Mouse (Mus musculus) lung, adult 2 months (tissue): Measurements from ENCODE around the gene Ccdc83. TPM values are rescaled to one million over a fixed set of nuclear protein-coding genes. Genes with fewer than 3 reads are reported as not detected.

ENCODE experiments used
- DNase-seq: peaks from one replicate; pipeline ENCODE4 v3.0.0; 2022
- H3K4me1 ChIP-seq: fragments of 200-500 bp; 2 replicates; pipeline ENCODE4 v1.6.1; 2011; ENCODE audit warnings: low read length; ENCODE audit not compliant: control insufficient read depth, insufficient read depth
- H3K4me3 ChIP-seq: fragments of 200-500 bp; replicated peaks from 2 replicates; pipeline ENCODE3; 2011; ENCODE audit warnings: low read depth, mild to moderate bottlenecking, control low read depth, low read length; ENCODE audit errors: extremely low read depth
- CTCF ChIP-seq: fragments of 200-500 bp; IDR thresholded peaks from 2 replicates; pipeline ENCODE4 v1.5.1; 2011; ENCODE audit warnings: mild to moderate bottlenecking, low read length, control low read depth; ENCODE audit not compliant: insufficient read depth
- POLR2A ChIP-seq: fragments of 200-500 bp; IDR thresholded peaks from 2 replicates; pipeline ENCODE4 v1.6.1; 2011; ENCODE audit warnings: low read depth, mild to moderate bottlenecking, control low read depth, low read length, borderline replicate concordance; ENCODE audit errors: extremely low read depth
- WGBS: fragments of 180-500 bp; shearing (Covaris S2); methylation state at CpG from one replicate; pipeline ENCODE4 v1.1.7; 2018; 5-methylcytosine and 5-hydroxymethylcytosine counted together
- polyA plus RNA-seq: library from polyadenylated mRNA; depleted of rRNA; stranded (reverse); fragments of >200 nt; gene quantifications from 2 replicates; pipeline ENCODE4 v1.2.3, GENCODE M21; 2012

The Ccdc83 gene
- polyA plus RNA-seq, 1 experiment: 0.13 TPM

DNA sequence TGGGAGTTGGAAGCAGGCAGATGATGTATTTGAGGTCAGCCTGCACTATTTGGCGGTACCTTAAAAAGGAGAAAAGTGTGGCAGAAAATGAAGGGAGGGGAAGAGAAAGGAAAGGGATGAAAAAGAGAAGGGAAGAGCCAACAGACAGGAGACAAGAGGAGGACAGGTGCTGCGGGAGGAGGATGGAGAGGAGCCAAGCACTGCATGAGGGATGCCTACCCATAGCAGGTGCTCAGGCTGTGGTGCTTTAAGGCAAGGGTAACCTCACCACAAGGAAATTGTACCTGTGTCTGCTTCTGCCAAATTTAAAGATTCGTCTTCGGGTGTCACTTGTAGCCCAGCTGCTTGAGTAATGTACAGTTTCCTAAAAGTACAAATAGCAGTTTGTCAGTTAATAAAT is 37.5 kb downstream of the Ccdc83 start:
- no peaks in the 10 kb centered on the region for H3K4me1 ChIP-seq
- 72% methylated on average over 4 of the region's 4 CpGs for WGBS

DNA sequence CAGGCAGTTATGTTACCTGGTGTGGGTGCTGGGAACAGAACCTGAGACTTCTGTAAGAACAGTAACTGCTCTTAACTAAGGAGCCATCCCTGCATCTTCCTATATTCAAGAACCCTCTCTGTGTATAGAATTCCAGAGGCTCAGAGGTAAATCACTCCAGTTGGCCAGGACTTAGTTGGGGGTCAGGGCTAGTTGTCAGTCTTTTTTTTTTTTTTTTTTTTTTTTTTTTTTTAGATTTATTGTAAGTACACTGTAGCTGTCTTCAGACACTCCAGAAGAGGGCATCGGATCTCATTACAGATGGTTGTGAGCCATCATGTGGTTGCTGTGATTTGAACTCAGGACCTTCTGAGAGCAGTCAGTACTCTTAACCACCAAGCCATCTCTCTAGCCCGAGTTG is 44.1 kb downstream of the Ccdc83 start:
- H3K4me1 ChIP-seq: no peaks in the 10 kb centered on the region
- DNase-seq: no peak
- H3K4me3 ChIP-seq: no peak overlapping the region
- 70% methylated on average over 2 of the region's 2 CpGs for WGBS
- no peak for TF ChIP-seq POLR2A
- TF ChIP-seq CTCF: no peak

More for the DNA sequence above, 37.5 kb downstream of the Ccdc83 start:
- TF ChIP-seq CTCF (no peak), POLR2A (no peak)
- DNase-seq: no peak
- no peak overlapping the region for H3K4me3 ChIP-seq

DNA sequence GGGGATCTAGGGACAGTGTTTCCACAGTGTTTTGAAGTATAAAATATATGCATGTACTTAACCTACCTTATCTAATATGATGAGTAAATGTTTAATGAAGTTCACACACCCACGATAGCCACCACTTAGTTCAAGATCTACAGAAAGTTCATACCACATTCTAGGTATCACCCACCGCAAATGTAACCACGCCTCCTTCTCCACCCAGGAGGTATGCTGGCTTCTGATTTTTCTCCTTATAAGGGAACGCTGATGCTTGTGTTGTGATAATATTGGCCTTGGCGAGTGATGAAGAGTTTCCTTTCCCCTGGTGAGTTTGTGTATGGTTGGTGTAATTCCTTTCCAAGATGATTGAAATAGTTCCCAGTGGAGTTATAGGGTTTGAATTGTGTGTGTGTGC is 47.5 kb downstream of the Ccdc83 start:
- TF ChIP-seq POLR2A (no peak), CTCF (no peak)
- Histone ChIP-seq H3K4me1 (no peaks in the 10 kb centered on the region), H3K4me3 (no peak overlapping the region)
- DNase-seq: no peak
- WGBS: 62% methylated on average over 5 of the region's 5 CpGs

DNA sequence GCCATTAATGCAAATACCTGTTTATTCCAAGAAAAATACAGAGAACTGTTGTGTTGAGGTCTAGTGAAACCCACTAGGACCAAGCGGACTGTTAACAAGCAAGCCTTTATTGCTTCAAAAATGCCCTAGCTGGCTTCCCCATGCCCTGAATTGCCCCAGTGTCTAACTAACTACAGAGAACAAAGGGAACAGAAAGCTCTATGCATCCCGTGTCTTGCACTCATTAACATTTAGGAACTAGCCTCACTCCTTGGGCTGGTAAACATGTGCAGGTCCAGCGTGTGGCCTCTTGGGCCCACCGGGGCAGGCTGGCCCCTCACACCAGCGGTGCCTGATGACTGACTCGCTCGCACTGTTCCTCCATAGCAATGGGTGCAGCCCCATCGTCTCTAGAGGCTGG is 49.1 kb downstream of the Ccdc83 start:
- Histone ChIP-seq H3K4me3 (no peak overlapping the region), H3K4me1 (no peaks in the 10 kb centered on the region)
- no peak for TF ChIP-seq CTCF
- no peak for DNase-seq
- WGBS: 80% methylated on average over 8 of the region's 8 CpGs

DNA sequence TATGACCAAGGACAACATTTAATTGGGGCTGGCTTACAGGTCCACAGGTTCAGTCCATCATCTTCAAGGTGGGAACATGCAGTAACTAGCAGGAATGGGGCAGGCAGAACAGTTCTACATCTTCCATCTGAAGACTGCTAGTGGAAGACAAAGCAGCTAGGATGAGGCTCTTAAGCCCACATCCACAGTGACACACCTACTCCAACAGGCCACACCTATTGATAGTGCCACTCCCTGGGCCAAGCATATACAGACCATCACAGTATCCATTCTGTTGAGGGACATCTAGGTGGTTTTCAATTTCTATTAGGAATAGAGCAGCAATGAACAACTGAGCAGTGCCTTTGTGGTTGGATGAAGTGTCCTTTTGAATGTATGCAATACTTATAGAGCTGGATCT is 54.6 kb downstream of the Ccdc83 start:
- Histone ChIP-seq H3K4me3 (no peak overlapping the region), H3K4me1 (no peaks in the 10 kb centered on the region)
- TF ChIP-seq POLR2A (no peak), CTCF (no peak)
- DNase-seq: no peak

DNA sequence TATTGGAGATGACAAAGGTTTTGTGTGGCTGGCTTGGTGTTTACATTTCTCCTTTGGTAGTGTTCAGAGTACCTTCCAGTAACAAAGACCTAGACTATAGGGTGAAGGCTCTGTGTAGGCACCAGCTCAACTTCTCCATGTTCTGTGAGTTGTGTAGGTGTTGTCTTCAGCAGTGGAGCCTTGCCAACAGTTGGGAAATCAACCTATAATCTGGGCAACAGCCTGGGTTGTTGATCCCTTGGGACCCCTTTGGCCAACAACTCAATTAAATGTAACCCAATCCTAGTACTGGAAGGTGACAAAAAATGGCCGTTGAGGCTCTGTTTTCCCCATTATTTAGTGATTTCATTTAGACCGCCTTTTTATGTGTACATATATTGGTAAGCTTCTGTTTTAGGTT is 55.5 kb downstream of the Ccdc83 start:
- WGBS: 94% methylated on average over 2 of the region's 2 CpGs
- no peak overlapping the region for H3K4me3 ChIP-seq
- DNase-seq: no peak
- TF ChIP-seq CTCF: no peak
- TF ChIP-seq POLR2A: no peak
- H3K4me1 ChIP-seq: no peaks in the 10 kb centered on the region

DNA sequence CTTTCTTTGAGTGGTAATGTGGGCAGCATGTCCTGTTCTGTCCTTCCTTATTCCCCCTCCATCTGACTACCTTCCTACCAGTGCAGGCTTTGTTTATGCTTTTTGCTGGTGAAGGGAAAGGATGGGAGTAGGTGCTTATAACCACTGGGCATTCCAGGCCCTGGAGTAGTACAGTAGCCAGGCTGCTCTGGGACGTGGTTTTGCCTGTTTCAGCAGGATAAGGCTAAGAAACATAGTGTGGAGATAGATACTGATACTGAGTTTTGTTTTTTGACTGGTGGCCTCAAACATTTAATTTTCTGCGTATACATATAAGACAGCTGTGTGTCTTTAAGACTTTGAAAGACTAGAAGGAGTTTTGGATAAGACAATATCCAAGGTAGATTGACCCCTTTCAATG is 61.7 kb downstream of the Ccdc83 start:
- H3K4me3 ChIP-seq: no peak overlapping the region
- TF ChIP-seq POLR2A (no peak), CTCF (no peak)
- WGBS: 91% methylated on average over 2 of the region's 2 CpGs
- no peaks in the 10 kb centered on the region for H3K4me1 ChIP-seq
- DNase-seq: no peak

DNA sequence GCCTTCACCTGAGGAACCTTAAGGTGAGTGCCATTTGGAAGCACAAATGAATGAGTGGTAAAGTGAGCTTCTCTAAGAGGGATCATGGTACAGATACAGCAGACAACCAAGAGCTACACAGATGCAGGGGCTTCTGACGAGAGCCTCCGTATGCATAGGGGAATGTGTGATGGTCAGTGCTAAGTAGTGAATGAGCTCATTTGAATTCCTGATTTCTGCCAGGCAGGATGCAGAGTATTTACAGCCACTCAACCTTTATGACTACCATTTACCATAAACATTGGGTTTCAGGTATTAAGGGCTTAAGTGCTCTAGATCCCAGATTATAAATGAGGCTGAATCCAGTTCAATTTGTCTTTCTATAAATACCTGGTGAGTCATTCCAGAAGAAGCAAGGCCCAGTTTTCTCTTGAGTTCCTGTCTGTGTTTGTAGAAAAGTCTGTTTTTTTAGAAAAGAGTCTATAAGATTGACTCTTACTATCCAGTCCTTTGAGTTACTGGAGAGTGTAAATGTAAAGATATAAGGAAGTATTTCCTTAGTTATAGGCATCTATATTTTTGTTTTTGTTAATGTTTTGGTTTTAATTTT is 63.6 kb downstream of the Ccdc83 start:
- DNase-seq: no peak
- 82% methylated on average over 2 of the region's 2 CpGs for WGBS
- H3K4me3 ChIP-seq: no peak overlapping the region
- no peaks in the 10 kb centered on the region for H3K4me1 ChIP-seq
- TF ChIP-seq CTCF (no peak), POLR2A (no peak)

DNA sequence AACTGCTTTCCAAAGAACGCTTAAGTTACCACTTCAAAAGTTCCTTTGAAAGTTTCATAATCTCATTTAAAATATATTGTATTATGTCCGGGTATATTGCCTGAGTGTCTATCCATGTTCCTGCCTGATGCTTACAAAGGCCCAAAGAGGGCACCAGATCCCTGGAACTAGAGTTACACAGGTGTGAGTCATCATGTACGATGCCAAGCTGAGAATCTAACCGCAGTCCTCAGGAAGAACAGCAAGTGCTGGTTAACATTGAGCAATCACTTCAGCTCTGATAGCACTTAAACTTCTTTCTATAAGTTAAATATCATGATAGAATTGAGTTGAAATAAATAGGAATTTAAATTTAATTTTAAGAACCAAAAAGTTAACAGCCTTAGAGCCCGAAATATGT is 65.3 kb downstream of the Ccdc83 start:
- no peaks in the 10 kb centered on the region for H3K4me1 ChIP-seq
- H3K4me3 ChIP-seq: no peak overlapping the region
- 69% methylated on average over 5 of the region's 5 CpGs for WGBS
- TF ChIP-seq CTCF: no peak
- TF ChIP-seq POLR2A: no peak
- DNase-seq: no peak

DNA sequence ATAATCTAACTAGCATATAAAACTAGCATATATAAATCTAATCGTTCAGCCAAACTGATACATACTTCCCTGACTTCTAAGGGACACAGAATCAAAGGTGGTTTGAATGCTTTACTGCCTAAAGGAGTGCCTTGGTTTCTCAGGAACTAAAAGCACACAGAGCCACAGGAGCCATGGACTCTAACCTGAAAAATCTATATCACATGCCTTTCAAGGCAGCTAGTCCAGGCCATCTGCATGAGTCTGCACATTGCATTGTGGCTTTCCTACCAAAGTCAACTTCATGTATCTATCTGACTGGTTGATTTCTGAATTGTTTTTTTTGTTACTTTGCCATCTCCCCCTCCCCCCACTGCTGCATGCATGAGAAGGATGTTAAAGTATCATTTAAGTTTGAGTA is 84.9 kb downstream of the Ccdc83 start:
- no peak for TF ChIP-seq POLR2A
- TF ChIP-seq CTCF: no peak
- 98% methylated on average over 1 of the region's 1 CpGs for WGBS
- Histone ChIP-seq H3K4me3 (no peak overlapping the region), H3K4me1 (no peaks in the 10 kb centered on the region)
- DNase-seq: no peak
